Mouse (Mus musculus) olfactory bulb, adult 2 months (tissue): ENCODE results near the gene Sphk1. TPM values are rescaled to one million over a fixed set of nuclear protein-coding genes. Genes with fewer than 3 reads are reported as not detected.

Experiments
- H3K27ac ChIP-seq: fragments of 200-500 bp; 2 replicates; pipeline ENCODE4 v1.5.1; 2012; ENCODE audit warnings: low read depth, low read length; ENCODE audit not compliant: insufficient read depth
- H3K4me1 ChIP-seq: fragments of 200-500 bp; 2 replicates; pipeline ENCODE4 v1.6.1; 2012; ENCODE audit warnings: low read length; ENCODE audit not compliant: control insufficient read depth, insufficient read depth
- H3K4me3 ChIP-seq: fragments of 200-500 bp; 2 replicates; pipeline ENCODE4 v1.5.1; 2012; ENCODE audit warnings: mild to moderate bottlenecking, low read depth, low read length, moderate library complexity; ENCODE audit not compliant: insufficient read depth
- CTCF ChIP-seq: fragments of 200-500 bp; IDR thresholded peaks from 2 replicates; pipeline ENCODE4 v1.5.1; 2012; ENCODE audit warnings: low read depth, mild to moderate bottlenecking, low read length, moderate library complexity; ENCODE audit not compliant: insufficient read depth
- POLR2A ChIP-seq: fragments of 200-500 bp; IDR thresholded peaks from 2 replicates; pipeline ENCODE4 v1.6.1; 2012; ENCODE audit warnings: mild to moderate bottlenecking, low read depth, low read length, moderate library complexity; ENCODE audit not compliant: insufficient read depth
- WGBS: fragments of 180-500 bp; shearing (Covaris S2); methylation state at CpG from one replicate; pipeline ENCODE4 v1.1.7; 2018; 5-methylcytosine and 5-hydroxymethylcytosine counted together
- polyA plus RNA-seq: library from polyadenylated mRNA; stranded (reverse); fragments of >200 nt; gene quantifications from 2 replicates; pipeline ENCODE4 v1.2.4, GENCODE M21; 2012; ENCODE audit warnings: low replicate concordance; ENCODE audit not compliant: missing spikeins, insufficient read depth, insufficient read length

Sphk1 gene
- polyA plus RNA-seq, 1 experiment: not detected

DNA sequence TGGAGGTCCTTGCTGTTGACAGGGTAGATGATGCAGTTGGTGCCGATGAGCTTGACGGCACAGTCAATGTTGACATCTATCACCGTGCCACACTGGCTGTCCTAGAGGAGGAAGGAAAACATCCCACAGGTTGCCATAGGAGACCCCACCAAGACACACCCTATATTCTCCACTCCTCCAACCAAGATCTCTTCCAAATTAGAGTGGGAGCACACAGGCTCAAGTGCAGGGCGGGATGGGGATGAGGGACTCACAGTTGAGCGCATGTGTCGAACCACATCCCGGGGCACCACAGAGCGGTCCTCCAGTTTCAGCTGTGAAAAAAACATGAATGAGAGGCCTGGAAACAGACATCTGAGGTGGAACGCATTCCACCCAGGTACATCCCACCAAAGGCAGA is 18.1 kb downstream of the Sphk1 start:
- 96% methylated on average over 9 of the region's 9 CpGs for WGBS
- TF ChIP-seq POLR2A (no peak), CTCF (no peak)
- no peak overlapping the region for H3K4me3 ChIP-seq
- H3K27ac ChIP-seq: no peak overlapping the region
- H3K4me1 ChIP-seq: peaks cover 41% of the 10 kb centered on the region

DNA sequence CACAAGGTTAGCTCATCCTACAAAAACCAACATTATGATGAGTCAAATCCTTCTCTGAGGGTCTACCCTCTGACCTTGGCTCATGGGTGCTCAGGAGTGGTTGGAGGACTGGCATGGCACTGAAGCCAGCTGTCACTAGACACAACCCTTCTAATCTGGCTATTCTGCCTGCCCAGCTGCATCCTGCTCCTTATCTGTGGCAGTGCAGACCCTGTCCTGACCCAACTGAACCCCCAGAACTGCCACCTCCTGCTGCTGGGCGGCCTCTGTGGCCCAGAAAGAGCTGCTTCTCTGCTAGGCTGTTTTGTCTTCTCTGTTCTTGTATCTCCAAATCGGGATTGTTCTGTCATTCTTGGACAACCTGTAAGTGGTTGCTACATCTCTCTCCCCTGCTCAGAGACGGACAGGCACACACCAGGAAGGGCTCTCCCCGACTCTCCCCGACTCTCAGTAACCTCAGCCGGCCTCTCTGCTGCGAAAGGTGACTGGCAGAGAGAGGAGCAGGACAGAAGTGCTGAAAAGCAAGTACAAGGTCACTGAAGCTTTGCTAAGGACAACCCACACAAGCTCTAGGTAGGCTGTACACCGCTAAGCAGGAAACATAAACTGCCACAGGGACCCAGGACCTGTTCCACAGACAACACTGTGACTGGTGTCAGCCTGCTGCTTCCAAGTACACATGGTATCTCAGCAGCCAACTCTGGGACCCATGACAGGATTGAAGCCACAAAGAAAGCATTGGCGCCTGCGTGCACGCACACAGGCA is 18.7 kb downstream of the Sphk1 start:
- Histone ChIP-seq H3K27ac (no peak overlapping the region), H3K4me1 (peaks cover 44% of the 10 kb centered on the region), H3K4me3 (no peak overlapping the region)
- WGBS: 85% methylated on average over 11 of the region's 11 CpGs
- TF ChIP-seq POLR2A (no peak), CTCF (no peak)

DNA sequence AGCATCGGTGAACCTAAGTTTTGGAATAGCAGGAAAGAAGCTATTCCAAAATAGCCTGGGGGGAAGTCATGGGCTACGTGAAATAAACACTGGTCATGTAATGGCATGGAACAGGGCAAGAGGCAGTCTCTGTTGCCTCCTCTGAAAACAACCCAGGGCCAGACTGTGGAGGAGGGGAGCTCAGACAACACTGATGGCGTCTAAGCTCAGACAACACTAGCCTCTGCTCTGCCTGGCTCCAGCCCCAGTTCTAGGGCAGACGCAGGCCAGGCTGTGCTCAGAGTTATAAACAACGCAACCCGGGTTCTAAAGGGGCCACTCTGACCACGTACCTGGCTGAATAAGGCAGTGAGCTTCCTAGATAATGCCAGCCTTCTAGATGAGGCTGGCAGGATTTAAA is 20.0 kb downstream of the Sphk1 start:
- TF ChIP-seq POLR2A: no peak
- TF ChIP-seq CTCF: no peak
- H3K4me3 ChIP-seq: no peak overlapping the region
- H3K27ac ChIP-seq: no peak overlapping the region
- WGBS: 57% methylated on average over 7 of the region's 7 CpGs
- peaks cover 47% of the 10 kb centered on the region for H3K4me1 ChIP-seq

DNA sequence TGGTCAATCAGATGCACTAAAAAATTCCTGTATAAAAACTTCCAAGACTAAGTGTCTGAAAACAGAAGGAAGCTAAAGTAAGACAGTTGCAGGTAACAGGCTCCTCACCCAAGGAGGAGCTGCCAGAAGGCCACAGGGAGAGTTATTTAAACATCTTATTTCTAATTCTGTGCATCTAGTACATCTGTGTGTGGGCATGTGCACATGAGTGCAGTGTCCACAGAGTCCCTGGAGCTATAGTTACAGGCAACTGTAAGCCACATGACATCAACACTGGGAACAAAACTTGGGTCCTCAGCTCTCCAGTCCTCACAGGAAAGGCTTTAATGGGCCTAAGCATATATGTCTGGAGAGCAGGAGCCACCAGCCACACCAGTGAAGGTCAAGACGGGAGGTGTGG is 21.5 kb downstream of the Sphk1 start:
- Histone ChIP-seq H3K4me3 (no peak overlapping the region), H3K27ac (no peak overlapping the region), H3K4me1 (peaks cover 53% of the 10 kb centered on the region)
- WGBS: 97% methylated on average over 1 of the region's 1 CpGs
- TF ChIP-seq POLR2A (no peak), CTCF (no peak)

DNA sequence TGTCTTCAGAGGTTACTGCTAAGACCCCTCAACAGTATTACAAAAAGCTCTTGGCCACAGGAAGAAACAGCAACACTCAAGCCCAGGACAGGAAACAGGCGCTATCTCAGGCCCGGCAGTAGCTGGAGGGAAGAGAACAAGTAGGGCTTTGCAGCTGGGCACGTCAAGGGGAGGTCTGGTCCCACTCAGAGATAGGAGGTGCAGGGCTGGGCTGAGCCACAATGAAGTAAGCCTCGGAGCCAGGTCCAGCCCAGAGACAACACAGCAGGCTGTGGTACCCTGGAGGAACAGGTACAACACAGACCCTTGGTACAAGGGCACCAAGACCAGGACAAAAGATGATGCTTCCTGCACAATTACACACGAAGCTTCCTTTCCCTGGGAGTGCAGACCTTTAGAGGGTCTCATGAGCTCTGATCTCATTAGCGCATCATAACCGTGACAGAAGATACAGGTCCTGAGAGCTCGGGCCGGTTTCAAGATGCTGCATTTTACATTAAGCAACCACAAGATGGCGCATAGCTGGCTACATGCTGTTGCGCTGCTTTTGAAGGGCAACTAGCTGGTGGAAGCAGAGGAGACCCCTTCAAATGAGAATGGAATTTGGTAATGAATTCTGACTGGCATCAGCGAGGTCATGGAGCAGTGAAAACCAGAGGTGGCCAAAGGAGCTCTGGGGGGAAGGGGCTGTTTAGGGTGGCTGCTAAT is 23.6 kb downstream of the Sphk1 start:
- 32% methylated on average over 12 of the region's 12 CpGs for WGBS
- no peak overlapping the region for H3K4me3 ChIP-seq
- H3K27ac ChIP-seq: no peak overlapping the region
- H3K4me1 ChIP-seq: peaks cover 58% of the 10 kb centered on the region
- TF ChIP-seq CTCF (peak; percentile 3; the same call in 1 of the 2 replicates), POLR2A (no peak)

DNA sequence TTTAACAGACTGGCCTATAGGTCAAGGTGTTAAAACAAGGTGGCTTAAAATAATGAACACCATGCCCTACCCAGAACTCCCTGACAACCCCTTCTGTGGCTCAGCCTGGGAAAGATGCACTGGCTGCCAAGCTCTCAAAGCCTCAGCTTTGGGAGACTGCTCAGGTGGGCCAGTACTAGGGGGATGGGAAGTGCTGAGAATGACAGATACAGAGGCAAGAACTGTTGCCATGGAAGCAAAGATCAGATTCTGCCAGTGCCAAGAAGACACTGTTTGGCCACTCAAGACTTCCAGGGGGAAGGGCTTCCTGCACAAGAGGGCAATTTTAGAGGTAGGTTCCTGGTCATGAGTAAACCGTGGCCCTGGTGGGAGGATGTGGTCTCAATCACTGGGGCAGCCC is 24.8 kb downstream of the Sphk1 start:
- WGBS: 65% methylated on average over 1 of the region's 1 CpGs
- H3K27ac ChIP-seq: no peak overlapping the region
- H3K4me1 ChIP-seq: peaks cover 52% of the 10 kb centered on the region
- TF ChIP-seq CTCF (no peak), POLR2A (no peak)
- no peak overlapping the region for H3K4me3 ChIP-seq

DNA sequence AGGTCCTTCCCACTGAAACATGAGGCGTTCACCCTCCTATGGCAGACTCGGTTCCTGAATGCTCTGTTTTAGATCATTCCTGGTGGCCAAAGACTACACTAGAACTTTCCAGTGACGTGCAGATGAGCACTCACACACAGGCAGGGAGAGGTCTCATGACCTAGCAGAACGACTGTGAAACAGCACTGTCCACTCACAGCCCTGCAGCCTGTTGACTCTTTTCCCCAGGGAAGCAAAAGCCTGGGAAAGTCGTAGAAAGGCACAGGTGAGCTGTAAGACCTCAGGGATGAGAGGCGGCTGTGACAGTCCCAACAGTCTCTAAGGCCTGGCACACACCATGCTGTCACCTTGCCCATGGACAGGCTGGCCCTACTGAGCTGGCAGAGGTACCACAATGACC is 25.6 kb downstream of the Sphk1 start:
- H3K4me1 ChIP-seq: peaks cover 46% of the 10 kb centered on the region
- H3K27ac ChIP-seq: no peak overlapping the region
- H3K4me3 ChIP-seq: no peak overlapping the region
- WGBS: 55% methylated on average over 6 of the region's 6 CpGs
- TF ChIP-seq POLR2A (no peak), CTCF (no peak)

DNA sequence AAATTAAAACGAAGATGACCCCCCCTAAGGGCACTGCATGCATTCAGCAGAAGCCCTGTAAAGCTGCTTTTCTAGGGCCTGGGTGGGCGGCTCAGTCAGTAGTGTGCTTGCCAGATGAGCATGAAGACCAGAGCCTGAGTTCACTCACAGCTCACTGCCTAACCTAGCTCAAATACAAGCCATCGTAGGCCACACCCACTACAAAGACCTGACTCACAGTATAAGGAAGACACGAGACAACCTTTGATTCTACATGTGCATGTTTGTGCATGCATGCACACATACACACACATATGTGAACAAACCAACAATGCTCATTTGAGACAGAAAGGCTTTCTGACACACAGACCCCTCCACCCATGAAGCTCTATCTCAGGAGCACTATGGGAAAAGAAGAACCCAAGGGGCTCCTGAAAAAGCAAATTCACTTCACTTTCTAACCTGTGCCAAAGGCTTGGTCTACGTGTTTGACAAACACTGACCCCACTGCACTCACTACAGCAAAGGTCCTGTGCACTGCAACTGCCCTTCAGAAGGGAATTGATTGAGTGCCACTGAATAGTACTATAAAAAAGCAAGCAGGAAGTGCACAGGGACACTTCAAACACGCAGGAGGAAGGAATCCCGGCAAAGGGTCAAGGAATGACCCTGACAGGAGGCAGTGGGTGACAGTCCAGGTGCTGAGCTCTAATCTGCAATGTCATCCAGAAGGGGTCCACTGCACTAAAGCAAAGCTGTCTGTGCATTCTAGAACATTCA is 34.7 kb downstream of the Sphk1 start:
- WGBS: 69% methylated on average over 7 of the region's 7 CpGs
- peaks cover 4% of the 10 kb centered on the region for H3K4me1 ChIP-seq
- H3K4me3 ChIP-seq: no peak overlapping the region
- no peak for TF ChIP-seq CTCF
- no peak for TF ChIP-seq POLR2A
- H3K27ac ChIP-seq: no peak overlapping the region

DNA sequence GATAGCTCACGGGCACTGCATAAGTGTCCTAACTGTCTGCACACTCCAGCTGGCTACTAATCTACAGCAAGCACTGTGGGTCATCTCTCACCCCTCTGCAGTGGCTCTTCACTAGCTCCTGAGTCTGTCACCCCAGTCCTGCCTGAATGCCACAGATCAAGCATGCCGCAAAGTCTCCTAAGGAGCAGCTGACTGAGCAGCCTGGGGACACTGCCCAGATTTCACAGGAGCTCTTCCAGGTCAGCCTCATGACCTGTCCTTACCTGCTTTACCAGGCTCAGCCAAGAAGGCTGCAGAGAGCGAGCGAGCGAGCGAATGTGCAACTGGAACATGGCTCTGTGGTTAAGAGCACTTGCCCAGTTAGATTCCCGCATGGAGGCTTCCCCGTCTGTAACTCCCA is 36.8 kb downstream of the Sphk1 start:
- H3K4me1 ChIP-seq: peaks cover 21% of the 10 kb centered on the region
- H3K4me3 ChIP-seq: no peak overlapping the region
- TF ChIP-seq POLR2A (no peak), CTCF (no peak)
- WGBS: 81% methylated on average over 8 of the region's 8 CpGs
- H3K27ac ChIP-seq: no peak overlapping the region
